Mouse (Mus musculus) kidney, embryonic 16.5 days (tissue): ENCODE data around the gene Mtss1l. TPM values are rescaled to one million over a fixed set of nuclear protein-coding genes. Genes with fewer than 3 reads are reported as not detected.

Experiments used
- ATAC-seq: fragments of 200-750 bp; cut with Nextera tagmentation; 2 replicates; pipeline ENCODE4 v1.8.0; 2017; ENCODE audit warnings: moderate TSS enrichment; ENCODE audit not compliant: low FRiP score, low TSS enrichment
- H3K27ac ChIP-seq: fragments of 300-500 bp; sonication (generic); 2 replicates; pipeline ENCODE4 v1.5.1; 2014; ENCODE audit warnings: low read length
- H3K27me3 ChIP-seq: fragments of 300-500 bp; sonication (generic); 2 replicates; pipeline ENCODE4 v1.6.1; 2014; ENCODE audit warnings: low read length, control low read depth, mixed read lengths; ENCODE audit not compliant: insufficient read depth
- H3K36me3 ChIP-seq: fragments of 300-500 bp; sonication (generic); 2 replicates; pipeline ENCODE4 v1.6.1; 2014; ENCODE audit warnings: low read length, control low read depth, mixed read lengths; ENCODE audit not compliant: insufficient read depth
- H3K4me1 ChIP-seq: fragments of 300-500 bp; sonication (generic); 2 replicates; pipeline ENCODE4 v1.6.1; 2014; ENCODE audit warnings: low read length, control low read depth, mixed read lengths; ENCODE audit not compliant: insufficient read depth
- H3K4me2 ChIP-seq: fragments of 300-500 bp; sonication (generic); replicated peaks from 2 replicates; pipeline ENCODE4 v1.6.1; 2014; ENCODE audit warnings: low read depth, low read length
- H3K4me3 ChIP-seq: fragments of 300-500 bp; sonication (generic); 2 replicates; pipeline ENCODE4 v1.5.1; 2014; ENCODE audit warnings: mild to moderate bottlenecking, low read length
- H3K9ac ChIP-seq: fragments of 300-500 bp; sonication (generic); replicated peaks from 2 replicates; pipeline ENCODE4 v1.6.1; 2014; ENCODE audit warnings: low read length
- H3K9me3 ChIP-seq: fragments of 300-500 bp; sonication (generic); 2 replicates; pipeline ENCODE4 v1.6.1; 2016; ENCODE audit warnings: low read length, control low read depth
- WGBS: fragments of 180-500 bp; shearing (Covaris S2); extraction: QIAGEN DNeasy Blood & Tissue Kit; methylation state at CpG from one replicate; pipeline ENCODE4 v1.1.7; 2014; 5-methylcytosine and 5-hydroxymethylcytosine counted together
- polyA plus RNA-seq: library from polyadenylated mRNA; unstranded; fragments of >200 nt; fragmentation: Nextera tagmentation; extraction: Ambion mirVana; gene quantifications from 2 replicates; pipeline ENCODE4 v1.2.1, GENCODE M21; 2015

Gene Mtss1l
- 9.1 and 9.2 TPM in 2 replicates for polyA plus RNA-seq

GRCm38 (mm10) chr8:110720685-110721598 is at the start of gene Mtss1l:
Gene Mtss1l (plus strand): TSS chr8:110721476.
- WGBS = 5% methylated on average over 58 of the region's 75 CpGs
- ATAC-seq = peak; percentile 85
- H3K9me3 ChIP-seq = no peaks in the 10 kb centered on the region
- H3K9ac ChIP-seq = peak within 1 kb of the TSS; percentile 95
- H3K4me1 ChIP-seq = peaks cover 88% of the 10 kb centered on the region
- H3K36me3 ChIP-seq = 0 out of 2 replicates have a peak, but pooled peaks cover 7% of the 10 kb centered on the region
- H3K4me2 ChIP-seq = peak within 1 kb of the TSS; percentile 64
- H3K4me3 ChIP-seq = peak within 1 kb of the TSS; percentile 85
- H3K27me3 ChIP-seq = no peaks in the 10 kb centered on the region
- peak within 1 kb of the TSS; percentile 94 for H3K27ac ChIP-seq

- H3K9ac ChIP-seq = no peak overlapping the region; the same call in 1 of the 2 replicates
- WGBS = 66% methylated on average over 2 of the region's 2 CpGs
- 0 out of 2 replicates have a peak, but pooled peaks have one; percentile 50 for ATAC-seq
Observed at GRCm38 (mm10) chr8:110672133-110672532, 49.1 kb upstream of the Mtss1l start.

GRCm38 (mm10) chr8:110673168-110673567 is 48.1 kb upstream of the Mtss1l start:
- H3K36me3 ChIP-seq = peaks cover 12% of the 10 kb centered on the region; the same call in 1 of the 2 replicates
- no peaks in the 10 kb centered on the region for H3K27me3 ChIP-seq
- ATAC-seq = no peak
- peak overlapping the region; percentile 85 for H3K27ac ChIP-seq
- H3K4me3 ChIP-seq = no peak overlapping the region
- H3K9ac ChIP-seq = no peak overlapping the region
- no peaks in the 10 kb centered on the region for H3K4me1 ChIP-seq
- 75% methylated on average over 2 of the region's 2 CpGs for WGBS
- no peak overlapping the region for H3K4me2 ChIP-seq
- H3K9me3 ChIP-seq = no peaks in the 10 kb centered on the region

More at GRCm38 (mm10) chr8:110672133-110672532, 49.1 kb upstream of the Mtss1l start:
- H3K36me3 ChIP-seq = peaks cover 12% of the 10 kb centered on the region; the same call in 1 of the 2 replicates
- H3K27me3 ChIP-seq = no peaks in the 10 kb centered on the region
- no peak overlapping the region for H3K4me3 ChIP-seq
- no peak overlapping the region for H3K4me2 ChIP-seq
- H3K4me1 ChIP-seq = no peaks in the 10 kb centered on the region
- peak overlapping the region; percentile 85 for H3K27ac ChIP-seq
- no peaks in the 10 kb centered on the region for H3K9me3 ChIP-seq

- no peak overlapping the region for H3K9ac ChIP-seq
- no peaks in the 10 kb centered on the region for H3K9me3 ChIP-seq
- H3K4me1 ChIP-seq = no peaks in the 10 kb centered on the region
- WGBS = 93% methylated on average over 1 of the region's 1 CpGs
- no peak overlapping the region for H3K27ac ChIP-seq
- no peak overlapping the region for H3K4me2 ChIP-seq
- H3K27me3 ChIP-seq = no peaks in the 10 kb centered on the region
- no peak overlapping the region for H3K4me3 ChIP-seq
- ATAC-seq = no peak
- H3K36me3 ChIP-seq = peaks cover 12% of the 10 kb centered on the region; the same call in 1 of the 2 replicates
Observed at GRCm38 (mm10) chr8:110674589-110674988, 46.7 kb upstream of the Mtss1l start.

GRCm38 (mm10) chr8:110676702-110677101 is 44.6 kb upstream of the Mtss1l start:
- no peak for ATAC-seq
- no peak overlapping the region for H3K9ac ChIP-seq

GRCm38 (mm10) chr8:110677174-110677660 is 44.1 kb upstream of the Mtss1l start:
- H3K4me1 ChIP-seq = no peaks in the 10 kb centered on the region
- no peak overlapping the region for H3K4me3 ChIP-seq
- H3K27me3 ChIP-seq = no peaks in the 10 kb centered on the region
- H3K9ac ChIP-seq = no peak overlapping the region
- H3K9me3 ChIP-seq = no peaks in the 10 kb centered on the region
- no peak; the same call in 1 of the 2 replicates for ATAC-seq
- H3K27ac ChIP-seq = no peak overlapping the region
- WGBS = 88% methylated on average over 5 of the region's 5 CpGs
- H3K36me3 ChIP-seq = peaks cover 6% of the 10 kb centered on the region; the same call in 1 of the 2 replicates
- H3K4me2 ChIP-seq = no peak overlapping the region

More at GRCm38 (mm10) chr8:110676702-110677101, 44.6 kb upstream of the Mtss1l start:
- H3K27me3 ChIP-seq = no peaks in the 10 kb centered on the region
- WGBS = 82% methylated on average over 5 of the region's 5 CpGs
- no peak overlapping the region for H3K4me2 ChIP-seq
- H3K4me1 ChIP-seq = no peaks in the 10 kb centered on the region
- no peak overlapping the region for H3K27ac ChIP-seq
- H3K9me3 ChIP-seq = no peaks in the 10 kb centered on the region
- H3K36me3 ChIP-seq = peaks cover 10% of the 10 kb centered on the region; the same call in 1 of the 2 replicates
- H3K4me3 ChIP-seq = no peak overlapping the region

- Histone ChIP-seq H3K4me3 (no peak overlapping the region), H3K4me2 (no peak overlapping the region), H3K27ac (no peak overlapping the region), H3K36me3 (peaks cover 16% of the 10 kb centered on the region), H3K9me3 (no peaks in the 10 kb centered on the region), H3K9ac (no peak overlapping the region), H3K27me3 (no peaks in the 10 kb centered on the region), H3K4me1 (no peaks in the 10 kb centered on the region)
- 41% methylated on average over 3 of the region's 3 CpGs for WGBS
- ATAC-seq = no peak
Observed at GRCm38 (mm10) chr8:110678989-110679388, 42.3 kb upstream of the Mtss1l start.

GRCm38 (mm10) chr8:110687726-110688125 is 33.5 kb upstream of the Mtss1l start:
- no peak for ATAC-seq
- 83% methylated on average over 5 of the region's 5 CpGs for WGBS
- H3K9ac ChIP-seq = no peak overlapping the region
- H3K4me1 ChIP-seq = no peaks in the 10 kb centered on the region
- no peak overlapping the region for H3K4me3 ChIP-seq
- H3K4me2 ChIP-seq = no peak overlapping the region
- 0 out of 2 replicates have a peak overlapping the region, but pooled peaks have one; percentile 8 for H3K27ac ChIP-seq
- no peaks in the 10 kb centered on the region for H3K9me3 ChIP-seq
- peaks cover 23% of the 10 kb centered on the region for H3K36me3 ChIP-seq
- H3K27me3 ChIP-seq = no peaks in the 10 kb centered on the region

- Histone ChIP-seq H3K36me3 (0 out of 2 replicates have a peak, but pooled peaks cover 9% of the 10 kb centered on the region), H3K9me3 (no peaks in the 10 kb centered on the region), H3K27me3 (no peaks in the 10 kb centered on the region), H3K4me2 (no peak overlapping the region), H3K9ac (no peak overlapping the region), H3K4me1 (no peaks in the 10 kb centered on the region), H3K27ac (peak overlapping the region; percentile 47; the same call in 1 of the 2 replicates), H3K4me3 (no peak overlapping the region)
- no peak for ATAC-seq
- WGBS = 76% methylated on average over 9 of the region's 9 CpGs
Observed at GRCm38 (mm10) chr8:110689961-110690360, 31.3 kb upstream of the Mtss1l start.
